Mouse (Mus musculus): ENCODE data around the gene Fst. TPM values are rescaled to one million over a fixed set of nuclear protein-coding genes. Genes with fewer than 3 reads are reported as not detected.

The Fst gene
- polyA plus RNA-seq, 1 experiment from 2014 or later = 4.3 TPM

DNA sequence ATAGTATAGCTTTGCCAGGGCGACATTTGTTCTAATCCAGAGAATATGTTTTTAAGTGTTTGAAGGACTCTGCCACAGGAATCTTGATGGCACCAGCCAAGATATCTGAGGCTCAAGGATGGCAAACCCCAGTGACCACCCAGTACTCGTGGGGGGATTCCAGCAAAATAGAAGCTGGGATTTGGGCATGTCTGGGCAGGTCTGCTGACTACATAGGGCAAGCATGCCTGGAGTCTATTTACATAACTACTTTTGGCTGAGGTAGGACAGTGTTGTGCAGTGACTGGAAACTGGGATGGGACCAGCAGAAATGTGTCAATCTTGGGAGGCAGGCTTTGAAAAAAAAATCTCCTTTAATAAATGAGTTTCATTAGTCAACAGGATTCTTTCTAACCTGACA, 11.5 kb downstream of the Fst start:
- H3K36me3 ChIP-seq (ENCODE audit: control insufficient read depth, insufficient read depth, low read length) = no peaks in the 10 kb centered on the region
- no peaks in the 10 kb centered on the region; the same call in 1 of the 2 replicates for H3K9me3 ChIP-seq (ENCODE audit: control insufficient read depth, low read length)
- WGBS = 72% methylated on average over 2 of the region's 2 CpGs
- no peak overlapping the region for H3K4me2 ChIP-seq (ENCODE audit: low read depth, low read length)
- no peak overlapping the region for H3K4me3 ChIP-seq (ENCODE audit: low read length)
- no peak overlapping the region for H3K27ac ChIP-seq (ENCODE audit: low read length)
- ATAC-seq = no peak
- no peak overlapping the region for H3K9ac ChIP-seq (ENCODE audit: low read depth, low read length)
- H3K27me3 ChIP-seq (replicated peaks; ENCODE audit: control insufficient read depth, insufficient read depth, low read length) = no peaks in the 10 kb centered on the region
- H3K4me1 ChIP-seq (ENCODE audit: control insufficient read depth, insufficient read depth, low read length) = no peaks in the 10 kb centered on the region

DNA sequence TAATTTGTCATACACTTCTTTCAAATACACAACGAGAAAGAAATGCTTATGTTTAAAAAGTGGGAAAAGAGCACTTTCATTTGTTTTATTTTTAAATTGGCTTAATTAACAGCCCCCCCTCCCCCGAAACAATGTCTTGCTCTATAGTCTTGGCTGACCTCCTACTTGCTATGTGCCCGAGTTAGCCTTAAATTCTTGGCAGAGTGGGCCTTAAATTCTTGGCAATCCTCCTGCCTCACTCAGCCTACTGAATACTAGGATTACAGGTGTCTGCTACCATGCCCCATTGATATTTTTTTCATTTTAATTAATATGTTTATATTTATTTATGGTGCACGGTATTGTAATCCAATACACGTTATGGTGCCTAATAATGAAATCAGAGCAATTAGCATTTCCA, 26.3 kb downstream of the Fst start:
- Histone ChIP-seq H3K4me2 (ENCODE audit: low read depth, low read length) (no peak overlapping the region), H3K9me3 (ENCODE audit: control insufficient read depth, low read length) (no peaks in the 10 kb centered on the region), H3K4me3 (ENCODE audit: low read length) (no peak overlapping the region), H3K27me3 (replicated peaks; ENCODE audit: control insufficient read depth, insufficient read depth, low read length) (no peaks in the 10 kb centered on the region), H3K36me3 (ENCODE audit: control insufficient read depth, insufficient read depth, low read length) (no peaks in the 10 kb centered on the region), H3K27ac (ENCODE audit: low read length) (no peak overlapping the region), H3K4me1 (ENCODE audit: control insufficient read depth, insufficient read depth, low read length) (no peaks in the 10 kb centered on the region), H3K9ac (ENCODE audit: low read depth, low read length) (no peak overlapping the region)
- no peak for ATAC-seq
- WGBS = 74% methylated on average over 5 of the region's 5 CpGs

DNA sequence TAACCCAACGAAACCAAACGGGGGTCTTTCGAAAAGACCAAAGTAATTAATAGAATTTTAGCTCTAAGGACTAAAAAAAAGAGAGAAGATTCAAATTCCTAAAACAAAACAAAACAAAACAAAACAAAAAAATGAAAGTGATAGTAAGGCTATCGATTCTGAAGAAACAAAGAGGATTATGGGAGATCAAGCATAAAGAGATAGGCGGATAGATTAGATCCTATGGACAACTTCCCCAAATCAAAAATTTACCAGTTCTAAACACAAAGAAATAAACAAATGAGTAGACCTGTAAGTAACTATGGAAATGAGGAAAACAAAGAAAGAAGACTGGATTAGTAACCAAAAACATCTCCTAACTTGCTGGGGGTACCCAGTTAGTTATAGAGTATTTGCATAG, 33.5 kb downstream of the Fst start:
- WGBS = 97% methylated on average over 5 of the region's 5 CpGs
- no peak for ATAC-seq
- Histone ChIP-seq H3K9me3 (ENCODE audit: control insufficient read depth, low read length) (no peaks in the 10 kb centered on the region), H3K9ac (ENCODE audit: low read depth, low read length) (no peak overlapping the region), H3K4me3 (ENCODE audit: low read length) (no peak overlapping the region), H3K27ac (ENCODE audit: low read length) (no peak overlapping the region), H3K36me3 (ENCODE audit: control insufficient read depth, insufficient read depth, low read length) (no peaks in the 10 kb centered on the region), H3K27me3 (replicated peaks; ENCODE audit: control insufficient read depth, insufficient read depth, low read length) (no peaks in the 10 kb centered on the region), H3K4me2 (ENCODE audit: low read depth, low read length) (no peak overlapping the region), H3K4me1 (ENCODE audit: control insufficient read depth, insufficient read depth, low read length) (no peaks in the 10 kb centered on the region)

DNA sequence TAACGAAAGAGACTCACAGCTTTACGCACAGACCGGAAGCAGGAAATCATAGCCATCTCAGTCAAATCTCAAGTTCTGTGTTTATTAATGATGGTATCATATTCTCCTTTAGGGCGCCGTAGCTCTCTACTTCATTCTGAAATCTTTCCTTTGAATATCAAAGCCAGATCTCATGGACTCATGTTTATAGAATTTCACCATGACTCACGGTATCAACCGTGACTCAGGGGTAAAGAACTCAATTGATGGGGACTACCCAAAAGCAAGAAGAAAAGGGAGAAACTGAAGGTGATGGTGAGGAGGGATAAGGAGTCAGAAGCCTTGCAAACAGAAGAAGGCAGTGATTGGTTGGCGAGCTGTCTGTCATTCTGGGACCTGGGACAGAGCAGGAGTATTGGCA, 38.5 kb downstream of the Fst start:
- H3K9me3 ChIP-seq (ENCODE audit: control insufficient read depth, low read length) = no peaks in the 10 kb centered on the region
- no peaks in the 10 kb centered on the region for H3K36me3 ChIP-seq (ENCODE audit: control insufficient read depth, insufficient read depth, low read length)
- no peaks in the 10 kb centered on the region for H3K4me1 ChIP-seq (ENCODE audit: control insufficient read depth, insufficient read depth, low read length)
- no peak overlapping the region for H3K27ac ChIP-seq (ENCODE audit: low read length)
- no peak for ATAC-seq
- H3K9ac ChIP-seq (ENCODE audit: low read depth, low read length) = no peak overlapping the region
- 78% methylated on average over 8 of the region's 8 CpGs for WGBS
- H3K4me2 ChIP-seq (ENCODE audit: low read depth, low read length) = no peak overlapping the region
- H3K27me3 ChIP-seq (replicated peaks; ENCODE audit: control insufficient read depth, insufficient read depth, low read length) = no peaks in the 10 kb centered on the region
- no peak overlapping the region for H3K4me3 ChIP-seq (ENCODE audit: low read length)

DNA sequence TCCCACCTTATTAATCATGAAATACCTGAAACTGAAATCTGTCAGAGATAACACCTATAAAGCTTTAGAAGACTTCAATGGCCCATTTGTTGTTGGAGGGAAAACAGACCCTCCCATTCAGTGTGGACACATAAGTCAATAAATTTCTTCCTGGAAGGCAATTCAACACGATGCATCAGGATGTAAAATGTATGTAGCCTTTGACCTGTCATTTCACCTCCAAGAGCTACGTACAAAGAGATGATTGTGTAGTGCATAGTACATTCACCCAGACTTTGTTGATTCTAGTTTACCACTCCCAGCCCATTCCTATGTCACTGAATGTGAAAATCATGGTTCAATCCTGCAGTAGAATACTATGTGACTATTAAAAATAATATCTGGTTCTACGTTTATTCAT, 39.4 kb downstream of the Fst start:
- ATAC-seq = peak; percentile 94
- WGBS = 49% methylated on average over 3 of the region's 3 CpGs
- H3K36me3 ChIP-seq (ENCODE audit: control insufficient read depth, insufficient read depth, low read length) = no peaks in the 10 kb centered on the region

DNA sequence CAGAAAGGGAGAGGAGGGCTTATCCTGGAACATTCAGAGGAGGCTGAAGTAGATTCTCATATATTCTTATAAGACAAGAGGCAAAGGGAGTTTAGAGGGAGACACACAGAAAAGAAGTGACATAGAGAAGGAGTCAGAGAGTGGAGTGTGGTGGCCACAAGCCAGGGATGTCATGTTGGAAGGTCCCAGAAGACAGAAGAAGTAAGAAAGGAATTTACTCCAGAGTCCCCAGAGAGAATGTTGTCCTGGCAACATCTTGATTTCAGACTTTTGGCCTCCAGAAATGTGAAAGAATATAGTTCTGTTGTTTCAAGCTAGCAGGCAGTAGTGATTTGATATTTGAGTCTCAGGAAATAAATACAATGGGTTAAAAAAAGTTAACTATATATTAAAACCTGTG, 46.4 kb downstream of the Fst start:
- no peaks in the 10 kb centered on the region for H3K36me3 ChIP-seq (ENCODE audit: control insufficient read depth, insufficient read depth, low read length)
- no peaks in the 10 kb centered on the region for H3K9me3 ChIP-seq (ENCODE audit: control insufficient read depth, low read length)
- H3K4me3 ChIP-seq (ENCODE audit: low read length) = no peak overlapping the region
- H3K4me2 ChIP-seq (ENCODE audit: low read depth, low read length) = no peak overlapping the region
- no peaks in the 10 kb centered on the region for H3K4me1 ChIP-seq (ENCODE audit: control insufficient read depth, insufficient read depth, low read length)
- H3K9ac ChIP-seq (ENCODE audit: low read depth, low read length) = no peak overlapping the region
- H3K27me3 ChIP-seq (replicated peaks; ENCODE audit: control insufficient read depth, insufficient read depth, low read length) = no peaks in the 10 kb centered on the region
- no peak overlapping the region for H3K27ac ChIP-seq (ENCODE audit: low read length)
- no peak for ATAC-seq

More for the DNA sequence above, 39.4 kb downstream of the Fst start:
- Histone ChIP-seq H3K4me1 (ENCODE audit: control insufficient read depth, insufficient read depth, low read length) (no peaks in the 10 kb centered on the region), H3K4me2 (ENCODE audit: low read depth, low read length) (no peak overlapping the region), H3K27ac (ENCODE audit: low read length) (no peak overlapping the region), H3K4me3 (ENCODE audit: low read length) (no peak overlapping the region), H3K27me3 (replicated peaks; ENCODE audit: control insufficient read depth, insufficient read depth, low read length) (no peaks in the 10 kb centered on the region), H3K9me3 (ENCODE audit: control insufficient read depth, low read length) (no peaks in the 10 kb centered on the region), H3K9ac (ENCODE audit: low read depth, low read length) (no peak overlapping the region)

DNA sequence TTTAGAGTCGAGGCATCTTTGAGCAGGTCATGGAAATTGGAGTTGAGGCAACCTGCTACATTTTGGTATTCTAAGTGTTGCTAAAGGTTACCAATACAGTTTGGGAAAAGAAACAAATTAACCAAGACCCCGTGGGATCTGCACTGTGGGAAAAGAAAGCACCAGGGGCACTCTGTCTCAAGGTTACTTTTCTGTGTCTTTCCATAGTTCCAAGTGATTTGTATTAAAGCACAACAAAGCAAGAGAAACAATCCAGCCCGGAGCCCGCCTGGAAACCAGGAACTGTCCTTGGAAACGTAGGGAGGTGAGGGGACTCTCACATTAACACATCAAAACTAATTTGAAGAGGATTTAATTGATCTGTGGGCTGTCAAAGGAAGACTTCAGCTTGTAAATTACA, 51.9 kb downstream of the Fst start:
- no peaks in the 10 kb centered on the region for H3K4me1 ChIP-seq (ENCODE audit: control insufficient read depth, insufficient read depth, low read length)
- H3K27ac ChIP-seq (ENCODE audit: low read length) = no peak overlapping the region
- H3K36me3 ChIP-seq (ENCODE audit: control insufficient read depth, insufficient read depth, low read length) = no peaks in the 10 kb centered on the region
- 26% methylated on average over 5 of the region's 5 CpGs for WGBS
- no peak overlapping the region for H3K4me3 ChIP-seq (ENCODE audit: low read length)
- no peak overlapping the region for H3K4me2 ChIP-seq (ENCODE audit: low read depth, low read length)
- H3K9ac ChIP-seq (ENCODE audit: low read depth, low read length) = no peak overlapping the region
- no peaks in the 10 kb centered on the region for H3K9me3 ChIP-seq (ENCODE audit: control insufficient read depth, low read length)
- no peaks in the 10 kb centered on the region for H3K27me3 ChIP-seq (replicated peaks; ENCODE audit: control insufficient read depth, insufficient read depth, low read length)
- ATAC-seq = no peak

DNA sequence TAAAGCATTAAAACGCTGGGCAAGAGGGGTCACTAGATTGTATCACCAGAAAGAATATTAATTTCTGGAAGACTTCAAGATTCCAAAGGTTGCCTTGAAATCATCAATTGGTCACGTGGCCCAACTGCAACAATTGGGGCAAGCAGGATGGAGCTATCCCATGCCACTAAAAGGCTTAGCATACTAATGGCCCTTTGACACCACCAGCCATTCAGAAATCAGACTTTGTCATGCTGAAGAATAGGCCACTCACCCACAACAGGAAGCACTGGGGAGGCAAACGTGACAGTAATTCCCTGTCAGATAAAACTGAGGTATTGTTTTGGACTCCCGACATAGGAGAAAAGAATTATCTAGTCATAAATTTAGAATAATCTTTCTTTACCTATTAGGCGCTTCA, 52.3 kb downstream of the Fst start:
- WGBS = 27% methylated on average over 5 of the region's 5 CpGs
- Histone ChIP-seq H3K27ac (ENCODE audit: low read length) (no peak overlapping the region), H3K4me1 (ENCODE audit: control insufficient read depth, insufficient read depth, low read length) (no peaks in the 10 kb centered on the region), H3K4me3 (ENCODE audit: low read length) (no peak overlapping the region), H3K9ac (ENCODE audit: low read depth, low read length) (no peak overlapping the region), H3K9me3 (ENCODE audit: control insufficient read depth, low read length) (no peaks in the 10 kb centered on the region), H3K4me2 (ENCODE audit: low read depth, low read length) (no peak overlapping the region), H3K36me3 (ENCODE audit: control insufficient read depth, insufficient read depth, low read length) (no peaks in the 10 kb centered on the region), H3K27me3 (replicated peaks; ENCODE audit: control insufficient read depth, insufficient read depth, low read length) (no peaks in the 10 kb centered on the region)
- ATAC-seq = no peak

DNA sequence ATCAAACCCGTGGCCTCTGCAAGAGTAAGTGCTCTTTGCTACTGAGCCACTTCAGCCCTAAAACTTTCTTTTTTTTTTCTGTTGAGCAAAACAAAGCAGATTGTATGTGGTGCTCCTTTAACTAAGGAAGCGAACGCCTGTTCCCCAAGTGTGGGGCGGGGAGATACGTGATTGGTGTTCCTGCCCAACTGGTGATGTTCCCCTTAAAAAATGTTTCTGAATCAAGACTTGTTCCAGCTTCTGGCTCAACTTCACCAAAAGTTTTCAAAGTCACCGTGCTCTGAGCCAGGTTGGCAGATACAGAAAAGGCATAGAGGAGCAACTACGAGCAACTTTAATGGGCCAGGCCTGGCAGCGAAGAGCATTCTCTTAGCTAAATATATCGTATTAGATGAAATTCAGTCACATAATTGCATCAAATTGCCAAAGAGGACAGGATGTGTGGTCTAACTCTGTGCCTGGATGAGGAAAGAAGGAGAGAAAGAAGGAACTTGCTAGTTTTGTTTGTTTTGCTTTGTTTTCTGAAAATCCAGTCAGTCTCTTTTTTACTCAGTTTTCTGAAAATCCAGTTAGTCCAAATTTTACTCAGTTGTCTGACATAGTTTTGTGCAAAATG, 53.5 kb downstream of the Fst start:
- ATAC-seq = no peak
- H3K4me2 ChIP-seq (ENCODE audit: low read depth, low read length) = no peak overlapping the region

More for the DNA sequence above, 53.5 kb downstream of the Fst start:
- no peak overlapping the region for H3K27ac ChIP-seq (ENCODE audit: low read length)
- H3K9ac ChIP-seq (ENCODE audit: low read depth, low read length) = no peak overlapping the region
- H3K27me3 ChIP-seq (replicated peaks; ENCODE audit: control insufficient read depth, insufficient read depth, low read length) = no peaks in the 10 kb centered on the region
- no peaks in the 10 kb centered on the region for H3K4me1 ChIP-seq (ENCODE audit: control insufficient read depth, insufficient read depth, low read length)
- no peaks in the 10 kb centered on the region for H3K36me3 ChIP-seq (ENCODE audit: control insufficient read depth, insufficient read depth, low read length)
- no peak overlapping the region for H3K4me3 ChIP-seq (ENCODE audit: low read length)
- no peaks in the 10 kb centered on the region for H3K9me3 ChIP-seq (ENCODE audit: control insufficient read depth, low read length)
- 85% methylated on average over 9 of the region's 9 CpGs for WGBS
